Mouse (Mus musculus) natural killer cell, adult 2 months (primary cell): Measurements from ENCODE around the gene Irak3.

ENCODE experiments used
- DNase-seq, 2 experiments: peaks; one replicate each; pipeline ENCODE4 v3.0.0; 2022; ENCODE audit warnings: low spot score in 2 of 2

Irak3 gene

DNA sequence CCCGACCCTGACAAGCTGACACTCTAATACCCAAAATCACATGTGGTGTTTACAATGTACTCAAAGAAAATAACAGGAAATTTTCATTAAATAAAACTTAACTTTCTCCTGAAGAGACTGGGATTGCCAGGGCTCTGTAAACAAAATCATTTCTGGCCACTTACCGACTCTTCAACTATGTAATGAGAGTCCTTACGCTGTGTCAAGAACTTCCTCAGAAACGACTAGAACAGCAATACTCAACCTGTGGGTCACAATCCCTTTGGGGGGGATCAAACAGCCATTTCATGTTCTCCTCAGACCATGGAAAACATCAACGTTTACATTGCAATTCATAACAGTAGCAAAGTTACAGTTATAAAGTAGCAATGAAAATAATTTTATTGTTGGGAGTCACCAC is 104.4 kb downstream of the Irak3 start:
- no peak for DNase-seq

DNA sequence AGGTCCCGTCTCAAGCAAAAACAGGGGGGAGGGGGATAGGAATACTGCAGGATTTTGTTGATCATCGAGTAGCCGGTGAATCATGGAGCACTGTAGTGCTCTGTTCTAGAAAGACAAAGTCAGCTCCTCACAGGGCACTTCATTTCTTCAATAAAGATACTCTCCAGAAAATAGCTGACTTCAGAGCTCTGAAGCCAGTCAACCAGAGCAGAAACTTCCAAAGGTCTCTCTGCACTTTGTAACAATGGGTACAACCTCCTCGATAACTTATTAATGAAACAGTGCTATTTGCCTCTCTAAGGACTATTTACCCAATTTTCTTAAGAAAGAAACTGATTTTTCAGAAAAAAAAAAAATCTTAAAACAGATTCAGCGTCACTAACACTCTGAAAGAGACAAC is 106.2 kb downstream of the Irak3 start:
- no peak for DNase-seq

- no peak for DNase-seq
These were observed 106.8 kb downstream of the Irak3 start for GRCm38 (mm10) chr10:120095136-120095535.

- no peak for DNase-seq
These were observed 109.4 kb downstream of the Irak3 start for GRCm38 (mm10) chr10:120092548-120092947.
